28 mouse cellular contexts compared by ENCODE assay signal in genomic region chr1:189946126-189946525, GRCm38 (mm10). TPM values are rescaled to one million over a fixed set of nuclear protein-coding genes. Genes with fewer than 3 reads are reported as not detected.
DNase-seq lines count a peak whose midpoint lies in the region; ATAC-seq lines count a peak whose summit lies in the region.
"Had no signal": no experiment of that assay in that cellular context is flagged by ENCODE, and none has a peak within 500 bp of the region (broad histone marks: within the 10 kb centered on the region; RNA-seq: fewer than 3 reads in every experiment).

No protein-coding gene starts in this region.

- no peak for ATAC-seq in heart, embryonic 11.5 days (replicated peaks; ENCODE audit: insufficient number of reproducible peaks, low FRiP score, low TSS enrichment)
- ATAC-seq: forebrain, embryonic 15.5 days; hindbrain, embryonic 16.5 days; intestine, postnatal 0 days; Patski had no signal

- H3K27ac ChIP-seq in heart, embryonic 11.5 days (ENCODE audit: low read depth, low read length): no peak overlapping the region
- H3K27ac ChIP-seq: embryonic facial prominence, embryonic 10.5 days; embryonic facial prominence, embryonic 13.5 days; forebrain, embryonic 12.5 days; forebrain, embryonic 15.5 days; heart, embryonic 15.5 days; hindbrain, embryonic 10.5 days; hindbrain, embryonic 13.5 days had no signal

- no peaks in the 10 kb centered on the region for H3K4me1 ChIP-seq in heart, embryonic 11.5 days (ENCODE audit: control insufficient read depth, insufficient read depth, low read length)
- H3K4me1 ChIP-seq: embryonic facial prominence, embryonic 10.5 days; embryonic facial prominence, embryonic 13.5 days; forebrain, embryonic 12.5 days; forebrain, embryonic 15.5 days; heart, embryonic 12.5 days; heart, embryonic 15.5 days; hindbrain, embryonic 13.5 days had no signal

- no peaks in the 10 kb centered on the region for H3K9me3 ChIP-seq in heart, embryonic 11.5 days (replicated peaks; ENCODE audit: control insufficient read depth, low read length)
- H3K9me3 ChIP-seq: embryonic facial prominence, embryonic 10.5 days; embryonic facial prominence, embryonic 13.5 days; forebrain, embryonic 12.5 days; forebrain, embryonic 15.5 days; heart, embryonic 12.5 days; heart, embryonic 15.5 days; hindbrain, embryonic 10.5 days; hindbrain, embryonic 13.5 days had no signal

- no peak overlapping the region for H3K9ac ChIP-seq in heart, embryonic 11.5 days (ENCODE audit: low read depth, low read length)
- H3K9ac ChIP-seq: embryonic facial prominence, embryonic 13.5 days; forebrain, embryonic 12.5 days; forebrain, embryonic 15.5 days; heart, embryonic 12.5 days; heart, embryonic 15.5 days; hindbrain, embryonic 13.5 days had no signal

- 74% methylated on average over 8 of the region's 8 CpGs for WGBS in heart, embryonic 11.5 days (ENCODE audit: insufficient replicate concordance)

- DNase-seq in heart, adult 11 months: peak; percentile 91
- peak; percentile 74 for DNase-seq in adrenal gland, adult 2 months
- peak; percentile 62 for DNase-seq in adrenal gland, postnatal 14 days
- no peak for DNase-seq in B cell, adult 2 months
- no peak for DNase-seq in gastrocnemius, postnatal 14 days
- DNase-seq in kidney, postnatal 36 days: no peak
- DNase-seq: cerebellum, adult 11-12 months; cerebellum, adult 8-10 months; cerebellum, postnatal 10 days; cerebellum, postnatal 36 days; embryo, embryonic 11 days; gastrocnemius, postnatal 36 days; heart, postnatal 10 days; heart, postnatal 36 days; kidney, adult 8-10 months had no signal

- no peaks in the 10 kb centered on the region for H3K27me3 ChIP-seq in heart, embryonic 11.5 days (ENCODE audit: control insufficient read depth, insufficient read depth, low read length)
- H3K27me3 ChIP-seq: embryonic facial prominence, embryonic 13.5 days; forebrain, embryonic 12.5 days; forebrain, embryonic 15.5 days; heart, embryonic 12.5 days; heart, embryonic 15.5 days; hindbrain, embryonic 13.5 days had no signal

- intact Hi-C loops in gastrocnemius, postnatal 14 days (cut with DNase I; ENCODE audit: low total_unique reads): no loop called here

- H3K36me3 ChIP-seq in heart, embryonic 11.5 days (ENCODE audit: control insufficient read depth, insufficient read depth, low read length): no peaks in the 10 kb centered on the region
- H3K36me3 ChIP-seq: embryonic facial prominence, embryonic 10.5 days; embryonic facial prominence, embryonic 13.5 days; forebrain, embryonic 12.5 days; forebrain, embryonic 15.5 days; heart, embryonic 12.5 days; heart, embryonic 15.5 days; hindbrain, embryonic 10.5 days; hindbrain, embryonic 13.5 days had no signal

- no peak overlapping the region for H3K4me2 ChIP-seq in heart, embryonic 11.5 days
- H3K4me2 ChIP-seq: embryonic facial prominence, embryonic 13.5 days; forebrain, embryonic 12.5 days; forebrain, embryonic 15.5 days; heart, embryonic 12.5 days; heart, embryonic 15.5 days; hindbrain, embryonic 13.5 days had no signal

- H3K4me3 ChIP-seq in heart, embryonic 11.5 days (ENCODE audit: low read depth, low read length): no peak overlapping the region
- H3K4me3 ChIP-seq: embryonic facial prominence, embryonic 10.5 days; embryonic facial prominence, embryonic 13.5 days; erythroblast, embryonic 14.5 days; forebrain, embryonic 12.5 days; forebrain, embryonic 15.5 days; heart, embryonic 12.5 days; heart, embryonic 15.5 days; hindbrain, embryonic 10.5 days; hindbrain, embryonic 13.5 days had no signal

RNA-seq across cellular contexts. Expression of gene Smyd2, which starts 24.0 kb away (rescaled TPM):
- polyA plus RNA-seq in heart, embryonic 11.5 days (2014; fragmentation: Nextera tagmentation; extraction: Ambion mirVana): 150 and 161 TPM in 2 replicates
- total RNA-seq in adrenal gland, adult 2 months (2021): 10 to 100 TPM; 76.9 to 85.2 TPM
- polyA plus RNA-seq in adrenal gland, adult 2 months (2012; rRNA removed): 60.6 and 72.5 TPM in 2 replicates
- total RNA-seq in adrenal gland, postnatal 14 days (2021): 64.7 and 76.2 TPM in 2 replicates
- total RNA-seq in gastrocnemius, postnatal 14 days (2021): 100 to 1,000 TPM; 148 to 151 TPM

Comparison
In these comparisons a context has a peak if more than half of its experiments do, and no peak if none do; other contexts are left out.
1. DNase-seq: peak in heart, adult 11 months (single experiment), adrenal gland, adult 2 months (single experiment) and adrenal gland, postnatal 14 days (single experiment); none in B cell, adult 2 months (0 of 2), gastrocnemius, postnatal 14 days (single experiment) and kidney, postnatal 36 days (0 of 2).